Mouse (Mus musculus): ENCODE results near the gene Dhdh. TPM values are rescaled to one million over a fixed set of nuclear protein-coding genes. Genes with fewer than 3 reads are reported as not detected.
A peak's percentile ranks its signal among the peaks of the same experiment; 100 is the strongest.
"Not testable (repeated sequence)": the region's sequence is repeated elsewhere in the genome, so short reads cannot be mapped to it uniquely, and the experiment has no call there.

Dhdh gene
- polyA plus RNA-seq (2012; fragmentation: generic; extraction: Trizol), result 0.13 TPM

- no peak within 1 kb of the TSS for H3K4me3 ChIP-seq
- H3K79me2 ChIP-seq (ENCODE audit: control insufficient read depth, insufficient read depth), result no peaks in the 10 kb centered on the region
- no peaks in the 10 kb centered on the region for H3K36me3 ChIP-seq (ENCODE audit: control insufficient read depth, insufficient read depth)
- H3ac ChIP-seq (ENCODE audit: control insufficient read depth, insufficient read length), result no peak within 1 kb of the TSS
- no peak within 1 kb of the TSS for H3K4me2 ChIP-seq (ENCODE audit: low read depth)
- TF ChIP-seq CEBPB (IDR thresholded peaks at IDR 0.05; ENCODE audit: insufficient read depth, poor library complexity, severe bottlenecking) (no peak), POLR2A (IDR thresholded peaks at IDR 0.05; ENCODE audit: insufficient read length, low read depth) (peak; percentile 15)
- no peaks in the 10 kb centered on the region for H3K27me3 ChIP-seq (ENCODE audit: control insufficient read depth, insufficient read depth, insufficient read length)
These were observed at the start of gene Dhdh for GRCm38 (mm10) chr7:45488293-45489204. Dhdh (minus strand) TSS chr7:45488805.

DNA sequence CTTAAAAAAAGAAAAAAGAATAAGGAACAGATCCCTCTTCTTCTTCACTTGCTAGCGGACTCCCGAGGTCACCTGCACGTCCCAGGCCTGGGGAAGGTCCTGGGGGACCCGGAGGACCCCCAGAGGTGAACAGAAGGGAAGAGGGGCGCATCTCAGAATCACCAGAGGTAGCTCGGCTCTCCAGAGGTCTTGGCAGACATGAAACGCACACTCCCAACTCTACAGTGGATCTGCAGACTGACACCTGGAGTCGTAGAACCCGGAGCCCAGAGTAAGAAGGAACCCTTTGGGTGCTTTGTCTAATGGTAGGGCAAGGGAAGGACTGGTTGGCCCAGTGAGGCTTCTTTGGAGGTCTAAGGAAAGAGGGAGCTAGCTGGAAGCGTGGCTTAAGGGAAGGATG lies 49.0 kb upstream of the Dhdh start:
- Histone ChIP-seq H3K4me3 (no peak overlapping the region), H3ac (ENCODE audit: control insufficient read depth, insufficient read length) (no peak overlapping the region), H3K36me3 (ENCODE audit: control insufficient read depth, insufficient read depth) (no peaks in the 10 kb centered on the region), H3K4me2 (ENCODE audit: low read depth) (no peak overlapping the region), H3K79me2 (ENCODE audit: control insufficient read depth, insufficient read depth) (no peaks in the 10 kb centered on the region), H3K27me3 (ENCODE audit: control insufficient read depth, insufficient read depth, insufficient read length) (no peaks in the 10 kb centered on the region)
- TF ChIP-seq TCF12 (IDR thresholded peaks at IDR 0.05; ENCODE audit: insufficient read depth, poor library complexity, severe bottlenecking) (no peak), POLR2A (IDR thresholded peaks at IDR 0.05; ENCODE audit: insufficient read length, low read depth) (no peak), POLR2AphosphoS2 (IDR thresholded peaks at IDR 0.05; ENCODE audit: insufficient read length, low read depth) (no peak), SRF (IDR thresholded peaks at IDR 0.05; ENCODE audit: control insufficient read depth, insufficient read length, low read depth) (no peak), MYOG (IDR thresholded peaks at IDR 0.05; ENCODE audit: control insufficient read depth in 1 of 3, insufficient read depth in 1 of 3, insufficient read length in 2 of 3, low read depth in 2 of 3) (no peak), USF1 (IDR thresholded peaks at IDR 0.05; ENCODE audit: low read depth) (no peak), MAX (IDR thresholded peaks at IDR 0.05; ENCODE audit: low read depth) (no peak), MYOD1 (IDR thresholded peaks at IDR 0.05; ENCODE audit: control insufficient read depth in 1 of 3, insufficient read length in 2 of 3, low read depth in 2 of 3) (no peak), TCF3 (IDR thresholded peaks at IDR 0.05; ENCODE audit: insufficient read length, low read depth) (no peak), CEBPB (IDR thresholded peaks at IDR 0.05; ENCODE audit: insufficient read depth, poor library complexity, severe bottlenecking) (no peak), E2F4 (IDR thresholded peaks at IDR 0.05; ENCODE audit: insufficient read depth) (no peak), REST (IDR thresholded peaks at IDR 0.05; ENCODE audit: insufficient read depth, insufficient read length) (no peak)

- Histone ChIP-seq H3K27me3 (ENCODE audit: control insufficient read depth, insufficient read depth, insufficient read length) (no peaks in the 10 kb centered on the region), H3ac (ENCODE audit: control insufficient read depth, insufficient read length) (no peak overlapping the region), H3K36me3 (ENCODE audit: control insufficient read depth, insufficient read depth) (no peaks in the 10 kb centered on the region), H3K4me3 (no peak overlapping the region), H3K4me2 (ENCODE audit: low read depth) (no peak overlapping the region), H3K79me2 (ENCODE audit: control insufficient read depth, insufficient read depth) (no peaks in the 10 kb centered on the region)
- no peak for TF ChIP-seq POLR2A (IDR thresholded peaks at IDR 0.05; ENCODE audit: insufficient read length, low read depth)
- no peak for TF ChIP-seq POLR2AphosphoS2 (IDR thresholded peaks at IDR 0.05; ENCODE audit: insufficient read length, low read depth)
- no peak for TF ChIP-seq SRF (IDR thresholded peaks at IDR 0.05; ENCODE audit: control insufficient read depth, insufficient read length, low read depth)
- TF ChIP-seq CEBPB (IDR thresholded peaks at IDR 0.05; ENCODE audit: insufficient read depth, poor library complexity, severe bottlenecking), result no peak
- no peak for TF ChIP-seq MYOD1 (IDR thresholded peaks at IDR 0.05; ENCODE audit: control insufficient read depth in 1 of 3, insufficient read length in 2 of 3, low read depth in 2 of 3)
- no peak for TF ChIP-seq TCF3 (IDR thresholded peaks at IDR 0.05; ENCODE audit: insufficient read length, low read depth)
- TF ChIP-seq MAX (IDR thresholded peaks at IDR 0.05; ENCODE audit: low read depth), result no peak
- no peak for TF ChIP-seq TCF12 (IDR thresholded peaks at IDR 0.05; ENCODE audit: insufficient read depth, poor library complexity, severe bottlenecking)
- TF ChIP-seq USF1 (IDR thresholded peaks at IDR 0.05; ENCODE audit: low read depth), result no peak
- no peak for TF ChIP-seq REST (IDR thresholded peaks at IDR 0.05; ENCODE audit: insufficient read depth, insufficient read length)
- TF ChIP-seq MYOG (IDR thresholded peaks at IDR 0.05; ENCODE audit: control insufficient read depth in 1 of 3, insufficient read depth in 1 of 3, insufficient read length in 2 of 3, low read depth in 2 of 3), result no peak
- TF ChIP-seq E2F4 (IDR thresholded peaks at IDR 0.05; ENCODE audit: insufficient read depth), result no peak
These were observed 47.1 kb upstream of the Dhdh start for GRCm38 (mm10) chr7:45535676-45536075.

GRCm38 (mm10) chr7:45530643-45531042 lies 42.0 kb upstream of the Dhdh start:
- H3K36me3 ChIP-seq (ENCODE audit: control insufficient read depth, insufficient read depth), result no peaks in the 10 kb centered on the region
- H3ac ChIP-seq (ENCODE audit: control insufficient read depth, insufficient read length), result no peak overlapping the region
- no peaks in the 10 kb centered on the region for H3K27me3 ChIP-seq (ENCODE audit: control insufficient read depth, insufficient read depth, insufficient read length)
- peak overlapping the region; percentile 73 for H3K4me2 ChIP-seq (ENCODE audit: low read depth)
- no peak for TF ChIP-seq POLR2AphosphoS2 (IDR thresholded peaks at IDR 0.05; ENCODE audit: insufficient read length, low read depth)
- no peak for TF ChIP-seq TCF3 (IDR thresholded peaks at IDR 0.05; ENCODE audit: insufficient read length, low read depth)
- no peak for TF ChIP-seq CEBPB (IDR thresholded peaks at IDR 0.05; ENCODE audit: insufficient read depth, poor library complexity, severe bottlenecking)
- H3K4me3 ChIP-seq, result no peak overlapping the region
- peaks cover 4% of the 10 kb centered on the region for H3K79me2 ChIP-seq (ENCODE audit: control insufficient read depth, insufficient read depth)

GRCm38 (mm10) chr7:45529461-45529860 lies 40.9 kb upstream of the Dhdh start:
- Histone ChIP-seq H3K4me3 (no peak overlapping the region), H3K36me3 (ENCODE audit: control insufficient read depth, insufficient read depth) (peaks cover 6% of the 10 kb centered on the region), H3K79me2 (ENCODE audit: control insufficient read depth, insufficient read depth) (peaks cover 15% of the 10 kb centered on the region), H3K27me3 (ENCODE audit: control insufficient read depth, insufficient read depth, insufficient read length) (no peaks in the 10 kb centered on the region), H3ac (ENCODE audit: control insufficient read depth, insufficient read length) (no peak overlapping the region), H3K4me2 (ENCODE audit: low read depth) (peak overlapping the region; percentile 73)
- TF ChIP-seq MAX (IDR thresholded peaks at IDR 0.05; ENCODE audit: low read depth) (no peak), REST (IDR thresholded peaks at IDR 0.05; ENCODE audit: insufficient read depth, insufficient read length) (no peak), MYOD1 (IDR thresholded peaks at IDR 0.05; ENCODE audit: control insufficient read depth in 1 of 3, insufficient read length in 2 of 3, low read depth in 2 of 3) (no peak), CEBPB (IDR thresholded peaks at IDR 0.05; ENCODE audit: insufficient read depth, poor library complexity, severe bottlenecking) (no peak), MYOG (IDR thresholded peaks at IDR 0.05; ENCODE audit: control insufficient read depth in 1 of 3, insufficient read depth in 1 of 3, insufficient read length in 2 of 3, low read depth in 2 of 3) (no peak), USF1 (IDR thresholded peaks at IDR 0.05; ENCODE audit: low read depth) (no peak), POLR2A (IDR thresholded peaks at IDR 0.05; ENCODE audit: insufficient read length, low read depth) (no peak), E2F4 (IDR thresholded peaks at IDR 0.05; ENCODE audit: insufficient read depth) (no peak), POLR2AphosphoS2 (IDR thresholded peaks at IDR 0.05; ENCODE audit: insufficient read length, low read depth) (no peak), TCF12 (IDR thresholded peaks at IDR 0.05; ENCODE audit: insufficient read depth, poor library complexity, severe bottlenecking) (no peak), TCF3 (IDR thresholded peaks at IDR 0.05; ENCODE audit: insufficient read length, low read depth) (no peak), SRF (IDR thresholded peaks at IDR 0.05; ENCODE audit: control insufficient read depth, insufficient read length, low read depth) (no peak)

- Histone ChIP-seq H3K4me3 (peak overlapping the region; percentile 100), H3K4me2 (ENCODE audit: low read depth) (peak overlapping the region; percentile 77)
These were observed 38.6 kb upstream of the Dhdh start for GRCm38 (mm10) chr7:45527169-45527568.

More at GRCm38 (mm10) chr7:45527169-45527568, 38.6 kb upstream of the Dhdh start:
- H3ac ChIP-seq (ENCODE audit: control insufficient read depth, insufficient read length); H3K27me3 ChIP-seq (ENCODE audit: control insufficient read depth, insufficient read depth, insufficient read length): not testable (repeated sequence)
- Histone ChIP-seq H3K36me3 (ENCODE audit: control insufficient read depth, insufficient read depth) (peaks cover 26% of the 10 kb centered on the region), H3K79me2 (ENCODE audit: control insufficient read depth, insufficient read depth) (peaks cover 28% of the 10 kb centered on the region)

Data from myocyte (in vitro differentiated cells).